8 mouse cellular contexts compared by ENCODE assay signal in genomic region chr13:54692711-54693557, GRCm38 (mm10). TPM values are rescaled to one million over a fixed set of nuclear protein-coding genes. Genes with fewer than 3 reads are reported as not detected.
DNase-seq lines count a peak whose midpoint lies in the region; ATAC-seq and TF ChIP-seq lines count a peak whose summit lies in the region.

No protein-coding gene starts in this region.

- WGBS in kidney, adult 2 months: 5% methylated on average over 21 of the region's 21 CpGs
- WGBS in forebrain, postnatal 0 days: 14% methylated on average over 21 of the region's 21 CpGs
- WGBS in liver, embryonic 16.5 days (ENCODE audit: insufficient replicate concordance): 5% methylated on average over 21 of the region's 21 CpGs

- H3K4me2 ChIP-seq in forebrain, postnatal 0 days (ENCODE audit: low read depth): peak overlapping the region; percentile 87
- H3K4me2 ChIP-seq in liver, embryonic 16.5 days (ENCODE audit: low read depth, low read length): peak overlapping the region; percentile 95

- H3K27me3 ChIP-seq in kidney, adult 2 months (replicated peaks; ENCODE audit: control insufficient read depth, insufficient read depth, low read length): no peaks in the 10 kb centered on the region
- H3K27me3 ChIP-seq in forebrain, postnatal 0 days (ENCODE audit: insufficient read depth, low read length): no peaks in the 10 kb centered on the region
- H3K27me3 ChIP-seq in liver, embryonic 16.5 days (ENCODE audit: control insufficient read depth, insufficient read depth, low read depth, low read length): no peaks in the 10 kb centered on the region

- no peak for TF ChIP-seq POLR2A in kidney, adult 2 months (IDR thresholded peaks at IDR 0.05; ENCODE audit: low read depth, low read length)

- TF ChIP-seq CTCF in kidney, adult 2 months (conservative IDR thresholded peaks at IDR 0.05; ENCODE audit: insufficient read depth, insufficient read length, low read depth, low read length): no peak
- TF ChIP-seq CTCF in forebrain, postnatal 0 days (IDR thresholded peaks at IDR 0.05; ENCODE audit: low read depth): no peak

- H3K4me3 ChIP-seq in kidney, adult 2 months (ENCODE audit: insufficient read depth, low read depth, low read length): peak overlapping the region; percentile 89
- H3K4me3 ChIP-seq in forebrain, postnatal 0 days (ENCODE audit: low read depth, low read length): peak overlapping the region; percentile 97
- peak overlapping the region; percentile 82 for H3K4me3 ChIP-seq in liver, embryonic 16.5 days (ENCODE audit: low read depth, low read length)

- no peak for DNase-seq in kidney, adult 2 months
- DNase-seq in kidney, postnatal 10 days: no peak
- DNase-seq in forebrain, postnatal 0 days: peak; percentile 39
- DNase-seq in gastrocnemius, adult 18-20 months (ENCODE audit: low spot score): no peak
- DNase-seq in layer of hippocampus, adult 11-12 months (ENCODE audit: low spot score): no peak
- no peak for DNase-seq in right cerebral cortex, postnatal 14 days

- H3K9ac ChIP-seq in forebrain, postnatal 0 days: peak overlapping the region; percentile 84
- H3K9ac ChIP-seq in liver, embryonic 16.5 days (ENCODE audit: low read depth, low read length): peak overlapping the region; percentile 85

- H3K9me3 ChIP-seq in forebrain, postnatal 0 days (ENCODE audit: low read length): no peaks in the 10 kb centered on the region
- no peaks in the 10 kb centered on the region for H3K9me3 ChIP-seq in liver, embryonic 16.5 days (replicated peaks; ENCODE audit: control insufficient read depth, low read length)

- peak; percentile 7 for ATAC-seq in activated CD4-positive, CD25-positive, alpha-beta regulatory T cell, adult 4 months
- ATAC-seq in forebrain, postnatal 0 days: no peak
- no peak for ATAC-seq in liver, embryonic 16.5 days (ENCODE audit: low read depth)

- peaks cover 13% of the 10 kb centered on the region; the same call in 1 of the 2 replicates for H3K4me1 ChIP-seq in kidney, adult 2 months (ENCODE audit: control insufficient read depth, insufficient read depth, low read length)
- H3K4me1 ChIP-seq in forebrain, postnatal 0 days (ENCODE audit: insufficient read depth): peaks cover 10% of the 10 kb centered on the region; the same call in 1 of the 2 replicates
- H3K4me1 ChIP-seq in liver, embryonic 16.5 days (ENCODE audit: control insufficient read depth, low read depth, low read length): peaks cover 41% of the 10 kb centered on the region

- H3K36me3 ChIP-seq in kidney, adult 2 months (ENCODE audit: control insufficient read depth, insufficient read depth, low read length): no peaks in the 10 kb centered on the region
- H3K36me3 ChIP-seq in forebrain, postnatal 0 days (ENCODE audit: insufficient read depth): no peaks in the 10 kb centered on the region; the same call in 1 of the 2 replicates
- no peaks in the 10 kb centered on the region for H3K36me3 ChIP-seq in liver, embryonic 16.5 days (ENCODE audit: control insufficient read depth, insufficient read depth)

- H3K27ac ChIP-seq in kidney, adult 2 months (ENCODE audit: insufficient read depth, low read depth, low read length): peak overlapping the region; percentile 81
- H3K27ac ChIP-seq in forebrain, postnatal 0 days (ENCODE audit: low read depth, low read length): peak overlapping the region; percentile 92
- peak overlapping the region; percentile 96 for H3K27ac ChIP-seq in liver, embryonic 16.5 days (ENCODE audit: low read length)

RNA-seq across cellular contexts. Expression of gene Rnf44, which starts 0.8 kb away (rescaled TPM):
- 191 and 192 TPM in 2 replicates for polyA plus RNA-seq in kidney, adult 2 months (2012; rRNA removed)
- polyA plus RNA-seq in activated CD4-positive, CD25-positive, alpha-beta regulatory T cell, adult 4 months (2017; shearing (Covaris generic)): 10 to 100 TPM; 23.3 to 31.2 TPM
- total RNA-seq in forebrain, postnatal 0 days (2014; rRNA removed): 48.5 and 56.3 TPM in 2 replicates
- polyA plus RNA-seq in forebrain, postnatal 0 days (2015; fragmentation: Nextera tagmentation; extraction: Ambion mirVana): 42.0 and 50.8 TPM in 2 replicates
- 24.6 and 27.8 TPM in 2 replicates for polyA plus RNA-seq in liver, embryonic 16.5 days (2015; fragmentation: Nextera tagmentation; extraction: Ambion mirVana)
- 10 to 100 TPM; 23.8 to 29.2 TPM for total RNA-seq in gastrocnemius, adult 18-20 months (2021)

RNA-seq across cellular contexts. Expression of gene Cdhr2, which starts 8.3 kb away (rescaled TPM):
- 31.3 and 37.9 TPM in 2 replicates for polyA plus RNA-seq in kidney, adult 2 months (2012; rRNA removed)
- under 1 TPM in 1 of 2 experiments, not detected in 1; 0.08 TPM for polyA plus RNA-seq in activated CD4-positive, CD25-positive, alpha-beta regulatory T cell, adult 4 months (2017; shearing (Covaris generic))
- 0.76 and 0.85 TPM in 2 replicates for total RNA-seq in forebrain, postnatal 0 days (2014; rRNA removed)
- polyA plus RNA-seq in forebrain, postnatal 0 days (2015; fragmentation: Nextera tagmentation; extraction: Ambion mirVana): 0.24 and 0.53 TPM in 2 replicates
- 23.4 and 26.1 TPM in 2 replicates for polyA plus RNA-seq in liver, embryonic 16.5 days (2015; fragmentation: Nextera tagmentation; extraction: Ambion mirVana)
- total RNA-seq in gastrocnemius, adult 18-20 months (2021): not detected

RNA-seq across cellular contexts. Expression of gene Gprin1, which starts 56.7 kb away (rescaled TPM):
- polyA plus RNA-seq in kidney, adult 2 months (2012; rRNA removed): 0.03 and 0.04 TPM in 2 replicates
- not detected for polyA plus RNA-seq in activated CD4-positive, CD25-positive, alpha-beta regulatory T cell, adult 4 months (2017; shearing (Covaris generic))
- total RNA-seq in forebrain, postnatal 0 days (2014; rRNA removed): 213 and 219 TPM in 2 replicates
- polyA plus RNA-seq in forebrain, postnatal 0 days (2015; fragmentation: Nextera tagmentation; extraction: Ambion mirVana): 37.1 and 39.0 TPM in 2 replicates
- 0.02 TPM in 1 of 2 replicates, not detected in the other for polyA plus RNA-seq in liver, embryonic 16.5 days (2015; fragmentation: Nextera tagmentation; extraction: Ambion mirVana)
- total RNA-seq in gastrocnemius, adult 18-20 months (2021): not detected

Comparison
In these comparisons a context has a peak if more than half of its experiments do, and no peak if none do; other contexts are left out.
1. RNA of gene Cdhr2, which starts 8.3 kb away (polyA plus RNA-seq): 31.3 to 37.9 TPM in kidney, adult 2 months and 23.4 to 26.1 TPM in liver, embryonic 16.5 days; 0.24 to 0.53 TPM in forebrain, postnatal 0 days and 0.08 TPM in activated CD4-positive, CD25-positive, alpha-beta regulatory T cell, adult 4 months; every median in the first group is over 10 times any median in the second.
2. RNA of gene Gprin1, which starts 56.7 kb away (polyA plus RNA-seq): 37.1 to 39.0 TPM in forebrain, postnatal 0 days; 0.03 to 0.04 TPM in kidney, adult 2 months, 0.02 TPM in liver, embryonic 16.5 days and not detected in activated CD4-positive, CD25-positive, alpha-beta regulatory T cell, adult 4 months; every median in the first group is over 10 times any median in the second.
3. Peak in every context shown above with its lines, with median percentiles within 50 percentile points of each other: H3K27ac ChIP-seq and H3K4me3 ChIP-seq.